Mouse (Mus musculus): Measurements from ENCODE around the gene Synpo2. TPM values are rescaled to one million over a fixed set of nuclear protein-coding genes. Genes with fewer than 3 reads are reported as not detected.

Synpo2 gene
- 4.9 TPM in 2 replicates for polyA plus RNA-seq (2016; fragmentation: Nextera tagmentation; extraction: Ambion mirVana)

DNA sequence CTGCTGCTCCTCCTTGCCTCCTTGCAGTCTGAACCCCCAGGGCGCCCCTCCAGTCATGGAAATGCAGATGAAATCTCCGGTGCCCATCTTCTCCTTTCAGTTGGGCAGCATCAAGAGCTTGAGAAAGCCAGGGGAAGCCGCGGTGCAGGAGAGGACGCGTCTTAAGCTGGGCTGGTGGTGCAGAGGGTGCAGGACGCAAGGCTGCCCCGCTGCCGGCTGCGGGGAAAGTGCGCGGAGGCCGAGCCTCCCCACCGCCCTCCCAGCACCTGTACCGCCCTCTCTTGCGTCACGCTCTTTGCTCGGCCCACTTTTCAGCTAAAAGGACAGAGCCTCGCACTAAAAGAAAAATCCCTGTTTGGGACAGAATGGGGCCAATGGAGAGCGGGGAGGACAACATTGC is at the start of gene Synpo2:
Synpo2 (minus strand) TSS at position 229 of the 400 bp plus-strand sequence.
- under 1% methylated on average over 20 of the region's 20 CpGs for WGBS
- H3K4me1 ChIP-seq, result peaks cover 30% of the 10 kb centered on the region
- H3K9me3 ChIP-seq, result no peaks in the 10 kb centered on the region; the same call in 1 of the 2 replicates
- DNase-seq (ENCODE audit: low spot score), result peak; percentile 74
- no peaks in the 10 kb centered on the region for H3K36me3 ChIP-seq (replicated peaks)
- H3K27me3 ChIP-seq (replicated peaks; ENCODE audit: low read depth, poor library complexity, severe bottlenecking), result peaks cover 32% of the 10 kb centered on the region
- peak within 1 kb of the TSS; percentile 62 for H3K4me3 ChIP-seq
- H3K27ac ChIP-seq (replicated peaks), result peak within 1 kb of the TSS; percentile 62

DNA sequence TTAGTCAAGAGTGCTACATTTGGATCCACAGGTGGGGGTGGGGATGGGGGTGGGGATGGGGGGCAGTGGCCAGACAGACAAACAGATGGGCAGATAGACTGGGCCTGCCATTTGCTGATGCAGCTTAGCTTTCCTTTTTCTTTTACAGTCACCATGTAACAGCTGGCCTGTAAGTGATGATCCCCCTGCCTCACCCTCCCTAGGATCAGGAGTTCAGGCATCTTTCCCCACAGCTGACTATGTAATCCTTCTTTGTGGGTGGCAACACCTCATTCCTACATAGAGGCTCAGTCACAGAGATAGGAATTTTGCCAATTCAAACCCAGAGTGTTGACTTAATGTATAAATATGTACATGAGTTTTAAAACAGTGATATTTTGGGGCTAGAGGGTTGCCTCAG is 49.7 kb upstream of the Synpo2 start:
- no peaks in the 10 kb centered on the region for H3K27me3 ChIP-seq (replicated peaks; ENCODE audit: low read depth, poor library complexity, severe bottlenecking)
- H3K4me3 ChIP-seq, result no peak overlapping the region
- H3K9me3 ChIP-seq, result no peaks in the 10 kb centered on the region
- no peak overlapping the region for H3K27ac ChIP-seq (replicated peaks)
- peaks cover 14% of the 10 kb centered on the region for H3K4me1 ChIP-seq
- H3K36me3 ChIP-seq (replicated peaks), result peaks cover 6% of the 10 kb centered on the region
- no peak for DNase-seq (ENCODE audit: low spot score)

DNA sequence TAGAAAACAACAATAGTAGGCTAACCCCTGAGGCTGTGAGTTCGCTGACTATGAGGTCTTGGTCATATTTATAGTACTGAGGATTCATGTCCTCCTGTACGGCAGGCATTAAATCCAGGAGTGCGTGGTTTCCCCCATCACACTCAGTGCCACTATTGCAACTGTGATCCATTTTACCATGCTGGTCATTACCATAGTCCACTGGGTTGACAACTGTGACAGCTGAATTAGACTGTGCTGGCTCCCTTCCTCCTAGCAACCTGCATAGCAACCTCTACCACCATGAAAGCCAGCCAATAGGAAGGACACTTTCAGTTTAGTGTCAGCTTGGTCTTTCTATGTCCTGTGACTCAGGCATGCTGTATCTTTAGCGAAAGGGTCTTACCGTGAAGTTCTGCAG is 48.3 kb upstream of the Synpo2 start:
- 94% methylated on average over 5 of the region's 5 CpGs for WGBS
- H3K4me1 ChIP-seq, result peaks cover 8% of the 10 kb centered on the region
- H3K4me3 ChIP-seq, result no peak overlapping the region
- peaks cover 17% of the 10 kb centered on the region for H3K36me3 ChIP-seq (replicated peaks)
- DNase-seq (ENCODE audit: low spot score), result no peak
- no peaks in the 10 kb centered on the region for H3K9me3 ChIP-seq
- H3K27ac ChIP-seq (replicated peaks), result no peak overlapping the region
- H3K27me3 ChIP-seq (replicated peaks; ENCODE audit: low read depth, poor library complexity, severe bottlenecking), result no peaks in the 10 kb centered on the region

DNA sequence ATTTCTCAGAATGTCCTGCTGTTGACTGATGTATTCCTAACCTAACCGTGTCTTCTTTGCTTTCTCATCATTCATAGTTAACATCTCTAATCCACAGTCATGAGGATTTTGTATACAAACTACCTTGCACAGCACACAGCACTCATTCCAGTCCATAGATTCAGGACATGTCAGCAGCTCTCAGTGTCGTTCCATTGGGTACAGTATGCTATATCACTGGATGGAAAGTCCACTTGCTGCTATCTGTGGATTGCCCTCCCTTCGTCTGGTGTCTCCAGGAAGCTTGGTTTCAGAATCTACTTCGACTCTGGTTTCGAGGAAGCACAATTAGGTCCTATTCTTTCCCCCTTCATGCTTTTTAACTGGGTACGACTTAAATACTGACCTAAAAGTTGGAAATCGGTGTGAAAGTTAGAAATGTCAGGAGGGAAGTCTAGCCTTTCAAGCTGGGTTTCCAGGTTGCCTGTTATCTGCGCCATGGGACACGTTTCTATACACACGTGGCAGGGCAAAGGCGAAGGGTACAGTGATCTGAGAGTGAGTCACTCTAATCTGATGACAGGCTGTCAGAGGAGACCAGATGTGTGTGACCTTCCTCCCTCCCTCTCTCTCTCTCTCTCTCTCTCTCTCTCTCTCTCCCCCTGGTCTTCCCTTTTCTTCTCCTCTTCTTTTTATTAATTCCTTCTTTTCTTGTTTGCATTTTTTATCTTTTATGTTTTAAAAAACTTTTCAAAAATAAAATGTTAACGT is 47.1 kb upstream of the Synpo2 start:
- H3K4me3 ChIP-seq, result no peak overlapping the region

DNA sequence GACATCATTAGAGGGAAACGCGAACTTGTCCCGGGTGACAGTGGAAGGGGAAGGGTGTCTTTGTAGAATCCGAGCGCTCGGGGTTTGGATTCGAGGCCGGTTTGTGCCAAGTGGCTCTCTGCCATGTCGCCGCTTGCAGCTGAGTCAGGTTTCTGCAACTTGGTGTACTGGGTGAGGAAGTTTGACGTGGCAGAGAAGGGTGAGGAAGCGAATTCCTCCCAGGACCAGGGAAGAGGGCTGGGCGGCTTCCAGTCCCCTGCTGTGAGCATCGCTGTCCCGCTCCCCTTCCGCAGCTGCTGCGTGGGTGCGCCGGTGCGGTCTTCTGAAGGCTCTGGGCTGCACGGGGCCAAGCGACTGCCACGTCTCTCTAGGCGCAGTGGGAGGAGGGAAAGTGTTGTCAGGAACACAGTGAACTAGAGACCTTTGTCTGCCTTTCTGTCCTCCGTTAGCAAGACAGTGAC is 31.8 kb upstream of the Synpo2 start:
- Histone ChIP-seq H3K36me3 (replicated peaks) (peaks cover 12% of the 10 kb centered on the region; the same call in 1 of the 2 replicates), H3K9me3 (no peaks in the 10 kb centered on the region), H3K27me3 (replicated peaks; ENCODE audit: low read depth, poor library complexity, severe bottlenecking) (peaks cover 39% of the 10 kb centered on the region), H3K4me1 (peaks cover 9% of the 10 kb centered on the region), H3K27ac (replicated peaks) (peak overlapping the region; percentile 81), H3K4me3 (peak overlapping the region; percentile 82)
- WGBS, result under 1% methylated on average over 25 of the region's 25 CpGs
- peak; percentile 62 for DNase-seq (ENCODE audit: low spot score)

More for the DNA sequence above, 47.1 kb upstream of the Synpo2 start:
- 80% methylated on average over 12 of the region's 12 CpGs for WGBS
- Histone ChIP-seq H3K27me3 (replicated peaks; ENCODE audit: low read depth, poor library complexity, severe bottlenecking) (no peaks in the 10 kb centered on the region), H3K27ac (replicated peaks) (no peak overlapping the region), H3K4me1 (no peaks in the 10 kb centered on the region), H3K9me3 (no peaks in the 10 kb centered on the region), H3K36me3 (replicated peaks) (peaks cover 20% of the 10 kb centered on the region)
- no peak for DNase-seq (ENCODE audit: low spot score)

DNA sequence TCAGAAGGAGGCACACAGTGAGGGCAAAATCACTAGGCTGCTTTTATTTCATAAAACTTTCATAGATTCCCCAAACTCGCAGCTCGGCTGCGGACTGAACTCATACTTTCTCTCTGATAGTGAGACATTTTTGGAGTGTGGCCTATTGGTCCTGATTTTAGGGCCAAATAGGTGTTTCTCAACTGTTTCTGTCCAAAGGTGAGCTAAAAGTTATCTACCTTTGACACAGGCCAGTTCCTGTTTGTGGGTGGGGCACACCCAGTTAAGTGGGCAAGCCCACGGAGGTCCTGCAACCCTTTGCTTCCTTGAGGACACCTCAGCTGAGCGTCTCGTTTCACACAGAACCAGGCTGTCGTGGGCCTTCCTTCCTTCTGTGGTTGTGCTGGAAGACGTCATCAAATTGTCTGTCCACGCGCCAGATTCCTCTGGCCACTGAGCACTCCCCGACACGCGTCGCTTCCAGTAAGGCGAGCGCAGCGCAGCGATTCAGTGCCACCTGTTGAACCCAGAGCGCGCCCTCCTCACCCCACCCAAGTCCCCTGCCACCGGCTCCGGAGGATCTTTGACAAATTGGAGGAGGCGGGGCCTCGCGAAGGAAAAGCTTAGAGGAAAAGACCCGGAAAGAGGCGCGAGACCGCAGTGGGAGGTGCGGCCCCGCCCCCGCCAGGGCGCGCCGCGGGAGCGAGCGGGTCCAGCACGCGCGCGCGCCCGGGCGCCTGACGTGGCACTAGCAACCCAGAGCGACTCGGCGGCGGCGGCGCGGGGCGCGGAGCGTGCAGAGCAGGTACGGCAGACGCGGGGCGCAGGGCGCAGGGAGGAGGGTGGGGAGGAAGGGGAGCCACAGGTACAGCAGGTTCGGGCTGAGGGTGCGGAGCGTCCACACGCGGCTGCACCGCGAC is 31.1 kb upstream of the Synpo2 start, which contains the start of gene Sec24d:
Sec24d (plus strand) TSS at position 703 of the 899 bp plus-strand sequence.
- Histone ChIP-seq H3K9me3 (no peaks in the 10 kb centered on the region), H3K36me3 (replicated peaks) (0 out of 2 replicates have a peak, but pooled peaks cover 8% of the 10 kb centered on the region), H3K27me3 (replicated peaks; ENCODE audit: low read depth, poor library complexity, severe bottlenecking) (peaks cover 39% of the 10 kb centered on the region), H3K27ac (replicated peaks) (peak within 1 kb of the TSS; percentile 81), H3K4me1 (peaks cover 9% of the 10 kb centered on the region), H3K4me3 (peak within 1 kb of the TSS; percentile 82)
- 3% methylated on average over 68 of the region's 68 CpGs for WGBS
- peak; percentile 90 for DNase-seq (ENCODE audit: low spot score)

DNA sequence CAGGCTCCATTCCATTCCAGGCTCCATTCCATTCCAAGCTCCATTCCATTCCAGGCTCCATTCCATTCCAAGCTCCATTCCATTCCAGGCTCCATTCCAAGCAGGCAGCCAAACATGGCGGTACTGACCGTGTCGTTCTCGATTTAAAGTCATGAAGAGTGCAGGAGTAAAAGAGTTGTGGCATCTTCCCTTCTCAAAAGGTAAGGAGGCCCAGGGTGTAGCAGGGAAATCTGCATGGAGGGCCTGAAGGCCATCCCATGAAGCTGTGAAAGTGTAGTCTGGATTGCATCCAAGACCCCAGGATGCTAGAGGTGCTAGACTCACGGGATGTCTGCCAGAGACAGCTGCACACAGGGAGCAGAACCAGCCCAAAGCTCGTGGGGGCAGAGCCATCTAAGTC is 28.8 kb upstream of the Synpo2 start:
- H3K27me3 ChIP-seq (replicated peaks; ENCODE audit: low read depth, poor library complexity, severe bottlenecking), result peaks cover 39% of the 10 kb centered on the region
- H3K4me1 ChIP-seq, result peaks cover 9% of the 10 kb centered on the region
- H3K9me3 ChIP-seq, result no peaks in the 10 kb centered on the region
- DNase-seq (ENCODE audit: low spot score), result no peak
- H3K4me3 ChIP-seq, result 0 out of 2 replicates have a peak overlapping the region, but pooled peaks have one; percentile 11
- WGBS, result 59% methylated on average over 6 of the region's 6 CpGs
- H3K36me3 ChIP-seq (replicated peaks), result no peaks in the 10 kb centered on the region
- H3K27ac ChIP-seq (replicated peaks), result no peak overlapping the region

DNA sequence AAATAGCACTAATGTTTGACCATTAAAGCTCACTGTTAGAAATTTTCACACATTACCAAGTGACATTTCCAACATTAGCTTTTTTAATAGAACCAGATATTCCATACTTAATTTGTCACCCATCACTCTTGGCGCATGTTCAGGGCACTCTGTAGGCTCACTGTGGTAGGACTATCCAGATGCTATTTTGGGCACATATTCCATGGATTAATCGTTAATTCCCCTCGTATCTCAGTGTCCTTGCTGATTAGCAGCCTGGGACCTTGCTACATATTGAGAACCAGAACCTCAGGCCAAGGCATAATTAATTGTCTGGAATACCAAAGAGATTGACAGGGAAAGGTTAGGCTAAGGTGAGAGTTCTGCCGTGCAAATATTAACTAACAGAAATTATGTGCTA is 22.8 kb upstream of the Synpo2 start:
- no peaks in the 10 kb centered on the region for H3K4me1 ChIP-seq
- H3K27me3 ChIP-seq (replicated peaks; ENCODE audit: low read depth, poor library complexity, severe bottlenecking), result no peaks in the 10 kb centered on the region
- 87% methylated on average over 4 of the region's 4 CpGs for WGBS
- H3K27ac ChIP-seq (replicated peaks), result no peak overlapping the region
- DNase-seq (ENCODE audit: low spot score), result no peak
- H3K36me3 ChIP-seq (replicated peaks), result no peaks in the 10 kb centered on the region
- no peak overlapping the region for H3K4me3 ChIP-seq
- H3K9me3 ChIP-seq, result peaks cover 3% of the 10 kb centered on the region; the same call in 1 of the 2 replicates

DNA sequence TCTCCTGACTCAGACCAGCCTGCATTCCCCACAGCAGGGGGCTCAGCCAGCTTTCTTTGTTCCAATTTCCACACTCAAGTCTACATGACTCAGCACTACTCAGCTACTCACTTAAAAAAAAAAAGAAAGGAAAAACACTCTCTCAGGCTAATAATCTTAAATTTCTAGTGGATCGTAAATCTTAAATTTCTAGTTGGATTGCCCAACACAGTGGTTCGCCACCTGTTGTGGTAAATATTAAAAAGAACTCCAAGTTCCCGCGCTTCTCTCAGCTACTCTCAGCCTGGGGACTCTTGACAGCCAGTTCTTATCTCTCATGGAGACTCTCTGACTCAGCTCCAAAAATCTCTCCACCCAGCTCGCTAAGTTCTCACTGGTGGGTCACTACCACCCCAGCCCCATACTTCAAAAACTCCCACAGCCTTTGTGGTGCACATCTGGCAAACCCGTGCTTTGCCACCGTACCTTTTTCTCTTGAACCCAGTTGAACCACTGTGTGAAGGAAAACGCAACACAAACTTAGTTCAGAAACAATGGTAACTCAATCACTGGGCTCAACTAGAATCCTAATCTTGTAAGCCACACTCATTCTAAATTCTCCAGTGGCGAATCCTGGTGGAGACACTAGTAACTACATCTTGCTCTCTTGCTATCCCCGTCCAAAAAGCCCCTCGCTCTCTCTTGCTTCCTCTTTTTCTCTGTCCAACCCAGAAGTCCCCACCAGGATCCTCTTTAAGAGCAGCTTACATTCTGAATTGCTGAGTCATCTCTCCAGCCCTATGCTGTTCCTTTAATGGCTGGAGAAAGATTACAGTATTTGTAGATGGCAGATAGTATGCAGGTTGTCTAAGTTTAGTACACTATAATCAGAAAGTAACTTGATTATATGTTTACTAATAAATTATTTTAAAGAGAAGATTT is 20.5 kb upstream of the Synpo2 start:
- H3K4me1 ChIP-seq, result no peaks in the 10 kb centered on the region
- H3K36me3 ChIP-seq (replicated peaks), result no peaks in the 10 kb centered on the region
- no peak overlapping the region for H3K27ac ChIP-seq (replicated peaks)
- H3K9me3 ChIP-seq, result peaks cover 3% of the 10 kb centered on the region; the same call in 1 of the 2 replicates
- no peak overlapping the region for H3K4me3 ChIP-seq
- WGBS, result 81% methylated on average over 11 of the region's 11 CpGs
- no peaks in the 10 kb centered on the region for H3K27me3 ChIP-seq (replicated peaks; ENCODE audit: low read depth, poor library complexity, severe bottlenecking)
- DNase-seq (ENCODE audit: low spot score), result no peak

DNA sequence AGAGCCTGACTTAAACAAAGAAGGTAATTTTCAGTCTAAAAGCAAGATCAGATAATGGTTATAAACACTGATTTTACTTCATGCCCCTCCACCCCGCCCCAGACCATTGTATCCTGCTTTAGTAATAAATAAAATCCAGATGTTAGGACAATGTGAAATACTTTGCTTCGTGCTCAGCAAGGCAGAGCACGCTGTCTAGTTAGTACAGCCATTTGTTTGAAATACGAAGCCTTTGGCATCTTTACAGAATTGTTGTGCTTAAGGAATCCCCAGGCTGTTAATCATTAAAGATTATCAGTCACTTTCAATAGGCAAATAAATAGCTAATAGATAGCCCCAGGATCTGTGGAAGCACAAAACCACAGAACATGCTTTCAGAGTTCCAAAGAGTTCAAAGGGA is 9.7 kb upstream of the Synpo2 start:
- H3K27ac ChIP-seq (replicated peaks), result no peak overlapping the region
- peaks cover 19% of the 10 kb centered on the region for H3K4me1 ChIP-seq
- H3K4me3 ChIP-seq, result no peak overlapping the region
- 25% methylated on average over 4 of the region's 4 CpGs for WGBS
- no peaks in the 10 kb centered on the region for H3K27me3 ChIP-seq (replicated peaks; ENCODE audit: low read depth, poor library complexity, severe bottlenecking)
- no peaks in the 10 kb centered on the region for H3K36me3 ChIP-seq (replicated peaks)
- peak; percentile 26 for DNase-seq (ENCODE audit: low spot score)
- H3K9me3 ChIP-seq, result no peaks in the 10 kb centered on the region

DNA sequence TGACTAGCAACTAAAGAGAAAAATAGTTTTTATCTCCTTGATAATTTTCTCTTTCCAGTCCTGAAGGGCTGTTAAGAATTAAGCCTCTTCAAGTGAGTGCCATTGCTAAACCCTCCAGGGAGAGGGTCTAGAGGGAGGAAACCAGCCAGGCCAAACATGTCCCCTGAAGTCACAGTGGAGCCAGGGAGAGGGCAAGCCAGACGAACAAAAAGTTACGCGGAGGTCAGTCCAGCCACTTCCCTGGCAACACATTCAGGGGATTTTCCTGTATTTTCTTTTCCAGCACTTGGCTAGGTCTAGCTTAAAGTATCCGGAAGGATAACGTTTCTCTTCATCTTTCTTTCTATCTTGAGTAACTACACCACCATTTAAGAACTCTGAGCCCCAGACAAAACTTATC is 8.4 kb upstream of the Synpo2 start:
- Histone ChIP-seq H3K4me3 (no peak overlapping the region), H3K4me1 (peaks cover 17% of the 10 kb centered on the region), H3K9me3 (no peaks in the 10 kb centered on the region), H3K27ac (replicated peaks) (peak overlapping the region; percentile 4; the same call in 1 of the 2 replicates), H3K36me3 (replicated peaks) (no peaks in the 10 kb centered on the region), H3K27me3 (replicated peaks; ENCODE audit: low read depth, poor library complexity, severe bottlenecking) (no peaks in the 10 kb centered on the region)
- peak; percentile 21 for DNase-seq (ENCODE audit: low spot score)
- WGBS, result 27% methylated on average over 5 of the region's 5 CpGs

DNA sequence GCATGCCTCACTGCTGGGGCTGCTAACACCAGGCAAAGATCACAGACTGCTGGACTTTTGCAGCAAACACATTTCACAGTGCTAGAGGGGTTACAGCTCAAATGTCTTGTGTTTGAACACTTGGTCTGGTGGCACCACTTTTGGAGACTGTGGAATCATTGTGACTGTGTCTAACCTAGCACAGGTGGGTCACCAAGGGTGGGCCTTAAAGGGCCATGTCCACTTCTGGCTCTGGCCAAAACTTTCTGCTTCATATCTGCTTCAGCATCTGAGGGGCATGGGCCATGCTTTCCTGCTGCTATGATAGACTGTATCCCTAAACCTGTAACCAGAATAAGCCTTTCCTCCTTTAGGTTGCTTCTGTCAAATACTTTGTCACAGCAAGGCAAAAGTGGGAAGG is 1.5 kb upstream of the Synpo2 start:
- Histone ChIP-seq H3K4me3 (no peak overlapping the region), H3K27ac (replicated peaks) (no peak overlapping the region), H3K4me1 (peaks cover 30% of the 10 kb centered on the region), H3K36me3 (replicated peaks) (no peaks in the 10 kb centered on the region), H3K27me3 (replicated peaks; ENCODE audit: low read depth, poor library complexity, severe bottlenecking) (peaks cover 32% of the 10 kb centered on the region), H3K9me3 (no peaks in the 10 kb centered on the region)
- no peak for DNase-seq (ENCODE audit: low spot score)
